Mouse (Mus musculus) bone marrow, adult 2 months (tissue): Measurements from ENCODE around the gene Gsc. TPM values are rescaled to one million over a fixed set of nuclear protein-coding genes. Genes with fewer than 3 reads are reported as not detected.
A peak's percentile ranks its signal among the peaks of the same experiment; 100 is the strongest.

Experiments used
- H3K27ac ChIP-seq: fragments of 200-500 bp; 2 replicates; pipeline ENCODE4 v1.5.1; 2012; ENCODE audit warnings: low read depth, mild to moderate bottlenecking, control low read depth, inconsistent platforms, low read length; ENCODE audit not compliant: control insufficient read depth, poor library complexity, insufficient read depth
- H3K4me1 ChIP-seq: fragments of 200-500 bp; 2 replicates; pipeline ENCODE4 v1.6.1; 2011; ENCODE audit warnings: low read length; ENCODE audit not compliant: control insufficient read depth, insufficient read depth
- H3K4me3 ChIP-seq: fragments of 200-500 bp; replicated peaks from 2 replicates; pipeline ENCODE3; 2011; ENCODE audit warnings: mild to moderate bottlenecking, low read depth, low read length, control low read depth; ENCODE audit not compliant: control insufficient read depth
- CTCF ChIP-seq: fragments of 200-500 bp; IDR thresholded peaks from 2 replicates; pipeline ENCODE4 v1.5.1; 2011; ENCODE audit warnings: low read length, control low read depth; ENCODE audit not compliant: control insufficient read depth, insufficient read depth
- POLR2A ChIP-seq: fragments of 200-500 bp; IDR thresholded peaks from 2 replicates; pipeline ENCODE4 v1.6.1; 2011; ENCODE audit warnings: low read depth, mild to moderate bottlenecking, control low read depth, low read length, borderline replicate concordance; ENCODE audit not compliant: control insufficient read depth
- WGBS: fragments of 180-500 bp; shearing (Covaris S2); methylation state at CpG from one replicate; pipeline ENCODE4 v1.1.7; 2018; 5-methylcytosine and 5-hydroxymethylcytosine counted together
- polyA plus RNA-seq: library from polyadenylated mRNA; stranded (reverse); fragments of >200 nt; gene quantifications from 2 replicates; pipeline ENCODE4 v1.2.4, GENCODE M21; 2011; ENCODE audit warnings: low replicate concordance; ENCODE audit not compliant: missing spikeins, insufficient read depth, insufficient read length

Gene Gsc
- not detected in 2 replicates for polyA plus RNA-seq

GRCm38 (mm10) chr12:104472601-104473424, at the start of gene Gsc:
Gene Gsc, minus strand, starts transcription at chr12:104473330.
- H3K4me3 ChIP-seq = peak within 1 kb of the TSS; percentile 11
- TF ChIP-seq POLR2A = no peak
- H3K4me1 ChIP-seq = no peaks in the 10 kb centered on the region
- under 1% methylated on average over 97 of the region's 97 CpGs for WGBS
- no peak within 1 kb of the TSS for H3K27ac ChIP-seq

- 82% methylated on average over 5 of the region's 5 CpGs for WGBS
- no peak overlapping the region for H3K27ac ChIP-seq
- no peaks in the 10 kb centered on the region for H3K4me1 ChIP-seq
- H3K4me3 ChIP-seq = no peak overlapping the region
- TF ChIP-seq POLR2A (no peak), CTCF (no peak)
Observed at GRCm38 (mm10) chr12:104519721-104520120, 46.6 kb upstream of the Gsc start.

GRCm38 (mm10) chr12:104507911-104508310, 34.8 kb upstream of the Gsc start:
- TF ChIP-seq CTCF = no peak
- TF ChIP-seq POLR2A = no peak
- no peaks in the 10 kb centered on the region for H3K4me1 ChIP-seq

GRCm38 (mm10) chr12:104492009-104492408, 18.9 kb upstream of the Gsc start:
- Histone ChIP-seq H3K4me1 (no peaks in the 10 kb centered on the region), H3K4me3 (no peak overlapping the region)
- 50% methylated on average over 6 of the region's 6 CpGs for WGBS

More at GRCm38 (mm10) chr12:104507911-104508310, 34.8 kb upstream of the Gsc start:
- no peak overlapping the region for H3K27ac ChIP-seq
- WGBS = 82% methylated on average over 7 of the region's 7 CpGs
- H3K4me3 ChIP-seq = no peak overlapping the region

GRCm38 (mm10) chr12:104486205-104486604, 13.1 kb upstream of the Gsc start:
- 56% methylated on average over 8 of the region's 8 CpGs for WGBS
- TF ChIP-seq CTCF (no peak), POLR2A (no peak)
- H3K27ac ChIP-seq = no peak overlapping the region
- H3K4me3 ChIP-seq = no peak overlapping the region
- H3K4me1 ChIP-seq = no peaks in the 10 kb centered on the region

More at GRCm38 (mm10) chr12:104492009-104492408, 18.9 kb upstream of the Gsc start:
- TF ChIP-seq POLR2A (no peak), CTCF (no peak)
- no peak overlapping the region for H3K27ac ChIP-seq

GRCm38 (mm10) chr12:104485161-104485560, 12.0 kb upstream of the Gsc start:
- TF ChIP-seq CTCF (no peak), POLR2A (no peak)

GRCm38 (mm10) chr12:104481007-104481406, 7.9 kb upstream of the Gsc start:
- Histone ChIP-seq H3K27ac (no peak overlapping the region), H3K4me3 (no peak overlapping the region), H3K4me1 (no peaks in the 10 kb centered on the region)
- TF ChIP-seq CTCF (no peak), POLR2A (no peak)
- WGBS = 70% methylated on average over 10 of the region's 10 CpGs

More at GRCm38 (mm10) chr12:104485161-104485560, 12.0 kb upstream of the Gsc start:
- no peak overlapping the region for H3K27ac ChIP-seq
- 30% methylated on average over 3 of the region's 3 CpGs for WGBS
- no peaks in the 10 kb centered on the region for H3K4me1 ChIP-seq
- H3K4me3 ChIP-seq = no peak overlapping the region

- TF ChIP-seq POLR2A = no peak
- TF ChIP-seq CTCF = no peak
- Histone ChIP-seq H3K27ac (no peak overlapping the region), H3K4me3 (no peak overlapping the region), H3K4me1 (no peaks in the 10 kb centered on the region)
- WGBS = 13% methylated on average over 4 of the region's 4 CpGs
Observed at GRCm38 (mm10) chr12:104478193-104478592, 5.1 kb upstream of the Gsc start.
